Mouse (Mus musculus): ENCODE data around the gene Eps15. TPM values are rescaled to one million over a fixed set of nuclear protein-coding genes. Genes with fewer than 3 reads are reported as not detected.

Eps15 gene
- polyA plus RNA-seq, 1 experiment from 2014 or later: 49.3 TPM

GRCm38 (mm10) chr4:109294629-109295028, 14.6 kb downstream of the Eps15 start:
- peaks cover 8% of the 10 kb centered on the region; the same call in 1 of the 2 replicates for H3K36me3 ChIP-seq (ENCODE audit: insufficient read depth)
- no peaks in the 10 kb centered on the region for H3K27me3 ChIP-seq (ENCODE audit: insufficient read depth, low read length)
- H3K27ac ChIP-seq (ENCODE audit: low read depth): no peak overlapping the region
- H3K4me3 ChIP-seq (ENCODE audit: low read depth, low read length): no peak overlapping the region
- H3K9ac ChIP-seq: no peak overlapping the region
- no peaks in the 10 kb centered on the region for H3K4me1 ChIP-seq (ENCODE audit: insufficient read depth)
- no peaks in the 10 kb centered on the region for H3K9me3 ChIP-seq (ENCODE audit: low read depth, low read length)
- DNase-seq (no peak), ATAC-seq (ENCODE audit: insufficient read depth) (no peak)
- no peak for TF ChIP-seq CTCF (IDR thresholded peaks at IDR 0.05; ENCODE audit: low read depth)
- no peak overlapping the region for H3K4me2 ChIP-seq

GRCm38 (mm10) chr4:109296510-109296909, 16.4 kb downstream of the Eps15 start:
- Histone ChIP-seq H3K27me3 (ENCODE audit: insufficient read depth, low read length) (no peaks in the 10 kb centered on the region), H3K27ac (ENCODE audit: low read depth) (no peak overlapping the region), H3K9ac (no peak overlapping the region), H3K4me1 (ENCODE audit: insufficient read depth) (no peaks in the 10 kb centered on the region), H3K36me3 (ENCODE audit: insufficient read depth) (peaks cover 8% of the 10 kb centered on the region; the same call in 1 of the 2 replicates), H3K4me2 (no peak overlapping the region), H3K9me3 (ENCODE audit: low read depth, low read length) (no peaks in the 10 kb centered on the region), H3K4me3 (ENCODE audit: low read depth, low read length) (no peak overlapping the region)
- WGBS: 69% methylated on average over 2 of the region's 2 CpGs
- DNase-seq (no peak), ATAC-seq (ENCODE audit: insufficient read depth) (no peak)
- no peak for TF ChIP-seq CTCF (IDR thresholded peaks at IDR 0.05; ENCODE audit: low read depth)

- no peak overlapping the region for H3K27ac ChIP-seq (ENCODE audit: low read depth)
- no peak for TF ChIP-seq CTCF (IDR thresholded peaks at IDR 0.05; ENCODE audit: low read depth)
- no peaks in the 10 kb centered on the region for H3K27me3 ChIP-seq (ENCODE audit: insufficient read depth, low read length)
- no peak overlapping the region for H3K4me3 ChIP-seq (ENCODE audit: low read depth, low read length)
- H3K4me2 ChIP-seq: no peak overlapping the region
- no peaks in the 10 kb centered on the region for H3K9me3 ChIP-seq (ENCODE audit: low read depth, low read length)
- ATAC-seq (ENCODE audit: insufficient read depth) (no peak), DNase-seq (no peak)
- no peaks in the 10 kb centered on the region for H3K4me1 ChIP-seq (ENCODE audit: insufficient read depth)
- H3K36me3 ChIP-seq (ENCODE audit: insufficient read depth): peaks cover 8% of the 10 kb centered on the region; the same call in 1 of the 2 replicates
- no peak overlapping the region for H3K9ac ChIP-seq
Measured at GRCm38 (mm10) chr4:109299136-109299535, 19.1 kb downstream of the Eps15 start.

- Histone ChIP-seq H3K36me3 (ENCODE audit: insufficient read depth) (peaks cover 17% of the 10 kb centered on the region), H3K4me1 (ENCODE audit: insufficient read depth) (no peaks in the 10 kb centered on the region), H3K27ac (ENCODE audit: low read depth) (no peak overlapping the region), H3K4me3 (ENCODE audit: low read depth, low read length) (no peak overlapping the region), H3K27me3 (ENCODE audit: insufficient read depth, low read length) (no peaks in the 10 kb centered on the region), H3K4me2 (no peak overlapping the region), H3K9ac (no peak overlapping the region), H3K9me3 (ENCODE audit: low read depth, low read length) (no peaks in the 10 kb centered on the region)
- ATAC-seq (ENCODE audit: insufficient read depth): no peak
- TF ChIP-seq CTCF (IDR thresholded peaks at IDR 0.05; ENCODE audit: low read depth): no peak
- peak; percentile 15 for DNase-seq
Measured at GRCm38 (mm10) chr4:109316941-109317894, 37.1 kb downstream of the Eps15 start.

- Histone ChIP-seq H3K9me3 (ENCODE audit: low read depth, low read length) (no peaks in the 10 kb centered on the region), H3K4me3 (ENCODE audit: low read depth, low read length) (no peak overlapping the region), H3K4me2 (no peak overlapping the region), H3K36me3 (ENCODE audit: insufficient read depth) (peaks cover 21% of the 10 kb centered on the region; the same call in 1 of the 2 replicates), H3K9ac (no peak overlapping the region), H3K27ac (ENCODE audit: low read depth) (no peak overlapping the region), H3K4me1 (ENCODE audit: insufficient read depth) (no peaks in the 10 kb centered on the region), H3K27me3 (ENCODE audit: insufficient read depth, low read length) (no peaks in the 10 kb centered on the region)
- 65% methylated on average over 4 of the region's 4 CpGs for WGBS
- peak; percentile 20 for DNase-seq
- no peak for TF ChIP-seq CTCF (IDR thresholded peaks at IDR 0.05; ENCODE audit: low read depth)
- ATAC-seq (ENCODE audit: insufficient read depth): no peak; the same call in 1 of the 2 replicates
Measured at GRCm38 (mm10) chr4:109336796-109337195, 56.7 kb downstream of the Eps15 start.

- Histone ChIP-seq H3K36me3 (ENCODE audit: insufficient read depth) (0 out of 2 replicates have a peak, but pooled peaks cover 5% of the 10 kb centered on the region), H3K27me3 (ENCODE audit: insufficient read depth, low read length) (no peaks in the 10 kb centered on the region), H3K9me3 (ENCODE audit: low read depth, low read length) (no peaks in the 10 kb centered on the region), H3K4me2 (no peak overlapping the region), H3K4me1 (ENCODE audit: insufficient read depth) (no peaks in the 10 kb centered on the region), H3K9ac (no peak overlapping the region), H3K27ac (ENCODE audit: low read depth) (no peak overlapping the region), H3K4me3 (ENCODE audit: low read depth, low read length) (no peak overlapping the region)
- ATAC-seq (ENCODE audit: insufficient read depth) (no peak), DNase-seq (no peak)
- no peak for TF ChIP-seq CTCF (IDR thresholded peaks at IDR 0.05; ENCODE audit: low read depth)
- 48% methylated on average over 1 of the region's 1 CpGs for whole genome bisulfite sequencing
Measured at GRCm38 (mm10) chr4:109341222-109341621, 61.2 kb downstream of the Eps15 start.

GRCm38 (mm10) chr4:109342783-109343485, 62.9 kb downstream of the Eps15 start:
- 0 out of 2 replicates have a peak, but pooled peaks cover 5% of the 10 kb centered on the region for H3K36me3 ChIP-seq (ENCODE audit: insufficient read depth)
- no peak overlapping the region for H3K9ac ChIP-seq
- no peaks in the 10 kb centered on the region for H3K27me3 ChIP-seq (ENCODE audit: insufficient read depth, low read length)
- 45% methylated on average over 4 of the region's 4 CpGs for WGBS
- H3K27ac ChIP-seq (ENCODE audit: low read depth): no peak overlapping the region
- TF ChIP-seq CTCF (IDR thresholded peaks at IDR 0.05; ENCODE audit: low read depth): no peak
- H3K4me1 ChIP-seq (ENCODE audit: insufficient read depth): no peaks in the 10 kb centered on the region
- peak overlapping the region; percentile 36; the same call in 1 of the 2 replicates for H3K4me2 ChIP-seq
- ATAC-seq (ENCODE audit: insufficient read depth) (peak; percentile 80; the same call in 1 of the 2 replicates), DNase-seq (peak; percentile 71)
- no peak overlapping the region for H3K4me3 ChIP-seq (ENCODE audit: low read depth, low read length)
- no peaks in the 10 kb centered on the region for H3K9me3 ChIP-seq (ENCODE audit: low read depth, low read length)
